Mouse (Mus musculus) liver, embryonic 14.5 days (tissue): ENCODE measurements around the gene Mrps21. TPM values are rescaled to one million over a fixed set of nuclear protein-coding genes. Genes with fewer than 3 reads are reported as not detected.
A peak's percentile ranks its signal among the peaks of the same experiment; 100 is the strongest.

Experiments used
- ATAC-seq: fragments of 200-750 bp; cut with Nextera tagmentation; 2 replicates; pipeline ENCODE4 v1.8.0; 2017; ENCODE audit warnings: moderate number of reproducible peaks, mild to moderate bottlenecking, moderate library complexity; ENCODE audit not compliant: insufficient read depth
- DNase-seq, 3 experiments: peaks; one replicate each; pipeline ENCODE4 v3.0.0-alpha.2; 2012 to 2013; ENCODE audit warnings: low read depth in 3 of 3, low spot score in 3 of 3
- H3K27ac ChIP-seq: fragments of 300-500 bp; sonication (generic); 2 replicates; pipeline ENCODE4 v1.5.1; 2014; ENCODE audit warnings: moderate library complexity, mild to moderate bottlenecking, control low read depth, inconsistent platforms
- H3K27me3 ChIP-seq: fragments of 300-500 bp; sonication (generic); 2 replicates; pipeline ENCODE4 v1.6.1; 2014; ENCODE audit warnings: mild to moderate bottlenecking, low read length, moderate library complexity; ENCODE audit not compliant: control insufficient read depth, insufficient read depth
- H3K36me3 ChIP-seq: fragments of 300-500 bp; sonication (generic); replicated peaks from 2 replicates; pipeline ENCODE4 v1.6.1; 2014; ENCODE audit warnings: low read depth; ENCODE audit not compliant: control insufficient read depth, insufficient read depth
- H3K4me1 ChIP-seq, 2 experiments: fragments of 200-500 bp in 1 of 2; fragments of 300-500 bp in 1 of 2; sonication (generic) in 1 of 2; replicated peaks; 2 replicates each; pipeline ENCODE4 v1.6.1; 2012 to 2014; ENCODE audit warnings: antibody characterized with exemption in 1 of 2, inconsistent platforms in 1 of 2, low read length in 1 of 2; ENCODE audit not compliant: control insufficient read depth in 2 of 2, insufficient read depth in 2 of 2
- H3K4me2 ChIP-seq: fragments of 300-500 bp; sonication (generic); 2 replicates; pipeline ENCODE4 v1.6.1; 2014; ENCODE audit warnings: low read depth, mild to moderate bottlenecking, control low read depth, moderate library complexity
- H3K4me3 ChIP-seq, 2 experiments: fragments of 200-500 bp in 1 of 2; fragments of 300-500 bp in 1 of 2; sonication (generic) in 1 of 2; 2 replicates each; pipeline ENCODE4 v1.5.1; 2012 to 2014; ENCODE audit warnings: low read depth in 2 of 2, low read length in 2 of 2, mild to moderate bottlenecking in 2 of 2, control low read depth in 1 of 2, inconsistent platforms in 1 of 2, moderate library complexity in 1 of 2; ENCODE audit not compliant: insufficient read depth in 1 of 2
- H3K9ac ChIP-seq: fragments of 300-500 bp; sonication (generic); replicated peaks from 2 replicates; pipeline ENCODE4 v1.6.1; 2014; ENCODE audit warnings: mild to moderate bottlenecking, control low read depth, moderate library complexity
- H3K9me3 ChIP-seq: fragments of 300-500 bp; sonication (generic); 2 replicates; pipeline ENCODE4 v1.6.1; 2016; ENCODE audit warnings: low read length, mixed read lengths; ENCODE audit not compliant: control insufficient read depth
- CTCF ChIP-seq: IDR thresholded peaks from 2 replicates; pipeline ENCODE4 v1.5.1; 2016; ENCODE audit warnings: antibody characterized with exemption, low read depth, control low read depth
- EP300 ChIP-seq: IDR thresholded peaks from 2 replicates; pipeline ENCODE4 v1.6.1; 2016; ENCODE audit warnings: antibody characterized with exemption, low read depth
- WGBS: fragments of 180-500 bp; shearing (Covaris S2); extraction: QIAGEN DNeasy Blood & Tissue Kit; methylation state at CpG from one replicate; pipeline ENCODE4 v1.1.7; 2014; ENCODE audit not compliant: insufficient replicate concordance; 5-methylcytosine and 5-hydroxymethylcytosine counted together
- polyA plus RNA-seq, 2 experiments: library from polyadenylated mRNA; depleted of rRNA in 1 of 2; stranded (reverse) in 1 of 2; unstranded in 1 of 2; fragments of >200 nt; fragmentation: Nextera tagmentation in 1 of 2; extraction: Ambion mirVana in 1 of 2; gene quantifications; 2 replicates each; pipeline versions ENCODE4 v1.2.1 to v1.2.3; 2012 to 2014

Gene Mrps21
- polyA plus RNA-seq, 2 experiments: 119 to 224 TPM

DNA sequence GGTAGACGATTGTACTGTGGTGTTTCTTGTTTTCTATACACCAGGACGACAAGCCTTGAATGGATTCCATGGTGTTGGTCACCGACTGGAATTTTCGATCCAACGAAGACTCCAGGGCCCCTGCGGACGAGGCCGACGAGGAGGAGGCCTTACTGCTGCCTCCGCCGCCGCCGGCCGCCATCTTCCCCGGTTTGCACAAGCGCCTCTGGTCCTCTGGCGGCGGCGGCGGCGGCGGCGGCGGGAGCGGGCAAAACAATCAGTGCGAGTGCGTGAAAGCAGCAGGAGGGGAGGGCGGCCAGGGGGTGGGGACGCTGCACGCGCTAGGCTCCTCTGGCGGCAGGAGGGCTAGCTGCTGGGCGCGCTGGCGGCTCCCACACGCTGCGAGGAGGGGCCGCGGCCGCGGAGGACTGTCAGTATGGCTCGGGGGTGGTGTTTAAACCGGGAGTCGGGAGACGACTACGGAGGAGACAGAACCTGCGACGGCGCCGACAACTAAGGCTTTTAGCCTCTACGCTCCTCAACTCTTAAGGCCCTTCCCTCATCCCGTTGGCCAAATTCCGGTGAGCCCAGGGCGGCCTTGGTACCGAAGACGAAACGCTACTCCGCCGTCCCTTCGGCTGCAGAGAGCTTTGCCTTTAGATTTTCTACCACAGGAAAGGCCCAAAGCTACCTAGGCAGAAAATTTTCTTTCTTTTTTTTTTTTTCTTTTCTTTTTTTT, 52.6 kb downstream of the Mrps21 start, which contains the start of gene Rprd2:
TSS of gene Rprd2 (minus strand) at position 293 of the 718 bp plus-strand sequence.
- peak within 1 kb of the TSS; percentile 85 for H3K4me2 ChIP-seq
- peak within 1 kb of the TSS; percentile 90 to 97 for H3K4me3 ChIP-seq
- peaks cover 15% of the 10 kb centered on the region in 2 experiments for H3K4me1 ChIP-seq
- H3K27ac ChIP-seq: peak within 1 kb of the TSS; percentile 98
- ATAC-seq: peak; percentile 42
- DNase-seq: peak; percentile 55 to 67 (median 58)
- H3K36me3 ChIP-seq: no peaks in the 10 kb centered on the region
- under 1% methylated on average over 57 of the region's 60 CpGs for WGBS
- H3K9ac ChIP-seq: peak within 1 kb of the TSS; percentile 96
- TF ChIP-seq CTCF: no peak
- no peak for TF ChIP-seq EP300
- H3K27me3 ChIP-seq: no peaks in the 10 kb centered on the region
- H3K9me3 ChIP-seq: no peaks in the 10 kb centered on the region

- Histone ChIP-seq H3K4me2 (peak overlapping the region; percentile 76), H3K4me1 (peaks cover 15% of the 10 kb centered on the region in 2 experiments), H3K36me3 (no peaks in the 10 kb centered on the region), H3K9ac (peak overlapping the region; percentile 96), H3K27me3 (no peaks in the 10 kb centered on the region), H3K9me3 (no peaks in the 10 kb centered on the region), H3K27ac (peak overlapping the region; percentile 98), H3K4me3 (peak overlapping the region; percentile 90 to 97)
- DNase-seq: peak; percentile 26 to 48 (median 30)
- TF ChIP-seq EP300 (no peak), CTCF (no peak)
- under 1% methylated on average over 21 of the region's 21 CpGs for WGBS
- no peak for ATAC-seq
These were observed 53.2 kb downstream of the Mrps21 start for GRCm38 (mm10) chr3:95818026-95818511.

DNA sequence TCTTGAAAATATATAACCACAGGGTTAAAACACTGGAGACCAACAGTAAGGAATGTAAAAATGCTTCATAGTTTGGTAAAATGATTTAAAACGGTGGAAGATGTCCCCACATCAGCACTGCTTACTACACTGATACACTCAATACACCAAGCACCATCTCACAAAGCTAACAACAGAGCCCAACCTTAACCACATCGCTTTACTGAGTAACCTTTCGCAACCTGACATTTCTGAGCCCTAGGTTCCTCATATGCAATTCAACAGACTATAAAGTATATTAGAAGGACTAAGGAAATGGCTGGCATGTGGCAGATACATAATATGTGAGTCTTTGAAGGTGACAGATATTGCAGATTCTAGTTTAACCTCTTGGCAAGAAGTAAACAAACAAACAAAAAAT, 54.6 kb downstream of the Mrps21 start:
- WGBS: 72% methylated on average over 3 of the region's 3 CpGs
- H3K4me1 ChIP-seq: peaks cover 15% of the 10 kb centered on the region in 2 experiments
- no peak for DNase-seq
- peak overlapping the region; percentile 76 for H3K4me2 ChIP-seq
- peak overlapping the region in 1 of 2 experiments; percentile 10; a peak in 2 of 4 replicates for H3K4me3 ChIP-seq
- H3K9me3 ChIP-seq: no peaks in the 10 kb centered on the region
- ATAC-seq: no peak
- no peaks in the 10 kb centered on the region for H3K36me3 ChIP-seq
- H3K27me3 ChIP-seq: no peaks in the 10 kb centered on the region
- H3K27ac ChIP-seq: no peak overlapping the region
- TF ChIP-seq EP300 (no peak), CTCF (no peak)
- 0 out of 2 replicates have a peak overlapping the region, but pooled peaks have one; percentile 32 for H3K9ac ChIP-seq

Other genes starting within 250 kb of the Mrps21 start
- 10.2 and 14.9 TPM in 2 replicates for gene Ensa, start 246.5 kb downstream of the Mrps21 start, polyA plus RNA-seq (2012; rRNA removed)
- gene Ensa, start 246.5 kb downstream of the Mrps21 start, polyA plus RNA-seq (2014; fragmentation: Nextera tagmentation; extraction: Ambion mirVana): 26.8 and 27.1 TPM in 2 replicates
- 26.6 and 34.6 TPM in 2 replicates for gene Mcl1, start 212.7 kb downstream of the Mrps21 start, polyA plus RNA-seq (2012; rRNA removed)
- 39.2 and 45.0 TPM in 2 replicates for gene Mcl1, start 212.7 kb downstream of the Mrps21 start, polyA plus RNA-seq (2014; fragmentation: Nextera tagmentation; extraction: Ambion mirVana)
- 0.12 and 0.43 TPM in 2 replicates for gene Adamtsl4, start 183.6 kb downstream of the Mrps21 start, polyA plus RNA-seq (2012; rRNA removed)
- 0.17 and 0.47 TPM in 2 replicates for gene Adamtsl4, start 183.6 kb downstream of the Mrps21 start, polyA plus RNA-seq (2014; fragmentation: Nextera tagmentation; extraction: Ambion mirVana)
- gene Ecm1, start 131.9 kb downstream of the Mrps21 start, polyA plus RNA-seq (2012; rRNA removed): 9.3 and 9.8 TPM in 2 replicates
- gene Ecm1, start 131.9 kb downstream of the Mrps21 start, polyA plus RNA-seq (2014; fragmentation: Nextera tagmentation; extraction: Ambion mirVana): 10.2 and 12.9 TPM in 2 replicates
- 14.5 and 19.9 TPM in 2 replicates for gene Tars2, start 111.3 kb downstream of the Mrps21 start, polyA plus RNA-seq (2012; rRNA removed)
- gene Tars2, start 111.3 kb downstream of the Mrps21 start, polyA plus RNA-seq (2014; fragmentation: Nextera tagmentation; extraction: Ambion mirVana): 37.1 and 39.9 TPM in 2 replicates
- gene Rprd2, start 52.7 kb downstream of the Mrps21 start, polyA plus RNA-seq (2012; rRNA removed): 4.2 and 5.3 TPM in 2 replicates
- gene Rprd2, start 52.7 kb downstream of the Mrps21 start, polyA plus RNA-seq (2014; fragmentation: Nextera tagmentation; extraction: Ambion mirVana): 6.6 and 6.8 TPM in 2 replicates
- 9.9 and 18.9 TPM in 2 replicates for gene Prpf3, start 15.6 kb downstream of the Mrps21 start, polyA plus RNA-seq (2012; rRNA removed)
- 27.2 and 27.5 TPM in 2 replicates for gene Prpf3, start 15.6 kb downstream of the Mrps21 start, polyA plus RNA-seq (2014; fragmentation: Nextera tagmentation; extraction: Ambion mirVana)
- gene Ciart, start 10.7 kb upstream of the Mrps21 start, polyA plus RNA-seq (2012; rRNA removed): 0.57 and 0.73 TPM in 2 replicates
- gene Ciart, start 10.7 kb upstream of the Mrps21 start, polyA plus RNA-seq (2014; fragmentation: Nextera tagmentation; extraction: Ambion mirVana): 0.32 and 0.53 TPM in 2 replicates
- gene BC028528, start 20.5 kb upstream of the Mrps21 start, polyA plus RNA-seq (2012; rRNA removed): 3.2 and 5.1 TPM in 2 replicates
- 3.8 and 5.1 TPM in 2 replicates for gene BC028528, start 20.5 kb upstream of the Mrps21 start, polyA plus RNA-seq (2014; fragmentation: Nextera tagmentation; extraction: Ambion mirVana)
- gene Aph1a, start 22.4 kb upstream of the Mrps21 start, polyA plus RNA-seq (2012; rRNA removed): 26.2 and 28.6 TPM in 2 replicates
- gene Aph1a, start 22.4 kb upstream of the Mrps21 start, polyA plus RNA-seq (2014; fragmentation: Nextera tagmentation; extraction: Ambion mirVana): 14.0 and 16.1 TPM in 2 replicates
- gene Car14, start 33.2 kb upstream of the Mrps21 start, polyA plus RNA-seq (2012; rRNA removed): 4.8 and 5.3 TPM in 2 replicates
- gene Car14, start 33.2 kb upstream of the Mrps21 start, polyA plus RNA-seq (2014; fragmentation: Nextera tagmentation; extraction: Ambion mirVana): 9.3 and 11.1 TPM in 2 replicates
- 39.5 and 104 TPM in 2 replicates for gene Anp32e, start 57.7 kb upstream of the Mrps21 start, polyA plus RNA-seq (2012; rRNA removed)
- 39.5 and 45.3 TPM in 2 replicates for gene Anp32e, start 57.7 kb upstream of the Mrps21 start, polyA plus RNA-seq (2014; fragmentation: Nextera tagmentation; extraction: Ambion mirVana)
- gene Plekho1, start 124.5 kb upstream of the Mrps21 start, polyA plus RNA-seq (2012; rRNA removed): 6.1 and 9.0 TPM in 2 replicates
- gene Plekho1, start 124.5 kb upstream of the Mrps21 start, polyA plus RNA-seq (2014; fragmentation: Nextera tagmentation; extraction: Ambion mirVana): 3.6 and 5.4 TPM in 2 replicates
- gene Vps45, start 186.9 kb upstream of the Mrps21 start, polyA plus RNA-seq (2012; rRNA removed): 4.8 and 6.6 TPM in 2 replicates
- 9.0 and 9.8 TPM in 2 replicates for gene Vps45, start 186.9 kb upstream of the Mrps21 start, polyA plus RNA-seq (2014; fragmentation: Nextera tagmentation; extraction: Ambion mirVana)
- 2.8 and 3.5 TPM in 2 replicates for gene Otud7b, start 233.0 kb upstream of the Mrps21 start, polyA plus RNA-seq (2012; rRNA removed)
- 5.2 and 8.4 TPM in 2 replicates for gene Otud7b, start 233.0 kb upstream of the Mrps21 start, polyA plus RNA-seq (2014; fragmentation: Nextera tagmentation; extraction: Ambion mirVana)